Mouse (Mus musculus): ENCODE measurements at regions not wholly inside any gene's neighbourhood (a gene's known extent, or its start where the extent isn't known, plus 50 kb on each side); places are given as distances from the start of the nearest gene placed in this dataset.
"Not testable (repeated sequence)": the region's sequence is repeated elsewhere in the genome, so short reads cannot be mapped to it uniquely, and the experiment has no call there.

DNA sequence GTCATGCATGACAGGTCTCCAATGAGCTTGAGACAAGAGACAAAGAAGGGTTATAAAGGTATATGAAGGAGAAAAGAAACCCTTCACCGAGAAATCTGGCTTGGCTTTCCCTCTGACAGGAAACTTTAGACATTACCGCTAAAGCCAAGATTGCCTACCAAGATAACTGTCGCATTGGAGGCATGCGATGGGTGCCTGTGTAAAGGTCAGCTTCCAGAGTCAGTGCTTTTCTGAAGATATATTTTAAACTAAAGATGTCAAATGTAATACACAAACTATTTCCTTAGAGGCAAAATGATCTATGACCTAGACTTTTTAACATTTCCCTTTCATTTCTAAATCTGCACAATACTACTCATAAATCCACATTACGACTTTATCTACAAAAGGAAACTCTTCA is 135.6 kb downstream of the Akr1d1 start:
- 90% methylated on average over 5 of the region's 5 CpGs for WGBS

GRCm38 (mm10) chr6:37669407-37669806 is 139.4 kb downstream of the Akr1d1 start:
- no peaks in the 10 kb centered on the region; the same call in 1 of the 2 replicates for H3K9me3 ChIP-seq
- DNase-seq (ENCODE audit: extremely low spot score, low spot score), result no peak
- no peaks in the 10 kb centered on the region for H3K27me3 ChIP-seq (ENCODE audit: poor library complexity, severe bottlenecking)
- no peaks in the 10 kb centered on the region for H3K36me3 ChIP-seq (replicated peaks)
- WGBS, result 60% methylated on average over 2 of the region's 2 CpGs
- H3K4me3 ChIP-seq, result no peak overlapping the region
- H3K27ac ChIP-seq, result no peak overlapping the region
- H3K4me1 ChIP-seq, result no peaks in the 10 kb centered on the region

More for the DNA sequence above, 135.6 kb downstream of the Akr1d1 start:
- no peaks in the 10 kb centered on the region for H3K9me3 ChIP-seq
- no peaks in the 10 kb centered on the region for H3K4me1 ChIP-seq
- no peaks in the 10 kb centered on the region for H3K27me3 ChIP-seq (ENCODE audit: poor library complexity, severe bottlenecking)
- no peaks in the 10 kb centered on the region for H3K36me3 ChIP-seq (replicated peaks)
- DNase-seq (ENCODE audit: extremely low spot score, low spot score), result no peak
- H3K4me3 ChIP-seq, result no peak overlapping the region
- no peak overlapping the region for H3K27ac ChIP-seq

GRCm38 (mm10) chr6:37670701-37671100 is 140.7 kb downstream of the Akr1d1 start:
- no peaks in the 10 kb centered on the region; the same call in 1 of the 2 replicates for H3K9me3 ChIP-seq
- H3K4me1 ChIP-seq, result no peaks in the 10 kb centered on the region

DNA sequence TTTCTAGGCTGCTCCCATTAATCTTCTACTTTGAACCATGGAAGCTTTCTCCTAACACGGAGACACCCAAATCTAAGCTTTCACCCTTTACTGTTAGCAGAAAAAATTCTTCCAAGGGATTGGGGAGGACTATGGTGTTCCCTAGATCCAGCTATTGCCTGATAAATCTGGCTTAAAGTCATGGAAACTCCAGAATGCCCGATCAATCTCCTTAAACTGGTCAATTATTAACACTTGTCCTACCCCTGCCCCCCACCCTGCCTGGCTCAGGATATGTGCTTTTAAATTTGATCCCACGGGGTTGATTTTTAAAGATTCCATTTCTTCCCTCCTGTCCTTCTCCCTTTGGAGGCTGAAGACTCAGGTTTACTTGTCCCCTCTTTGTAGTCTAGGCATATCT is 149.9 kb downstream of the Akr1d1 start:
- Histone ChIP-seq H3K9me3 (no peaks in the 10 kb centered on the region), H3K27ac (no peak overlapping the region), H3K36me3 (replicated peaks) (no peaks in the 10 kb centered on the region), H3K4me1 (no peaks in the 10 kb centered on the region), H3K4me3 (no peak overlapping the region), H3K27me3 (ENCODE audit: poor library complexity, severe bottlenecking) (no peaks in the 10 kb centered on the region)
- 82% methylated on average over 3 of the region's 3 CpGs for WGBS
- DNase-seq (ENCODE audit: extremely low spot score, low spot score), result no peak

More at GRCm38 (mm10) chr6:37670701-37671100, 140.7 kb downstream of the Akr1d1 start:
- DNase-seq (ENCODE audit: extremely low spot score, low spot score), result no peak
- 86% methylated on average over 3 of the region's 3 CpGs for WGBS
- no peaks in the 10 kb centered on the region for H3K27me3 ChIP-seq (ENCODE audit: poor library complexity, severe bottlenecking)
- H3K27ac ChIP-seq, result no peak overlapping the region
- H3K4me3 ChIP-seq, result no peak overlapping the region
- H3K36me3 ChIP-seq (replicated peaks), result no peaks in the 10 kb centered on the region

- H3K36me3 ChIP-seq (replicated peaks); DNase-seq (ENCODE audit: extremely low spot score, low spot score); H3K27ac ChIP-seq; H3K9me3 ChIP-seq; H3K27me3 ChIP-seq (ENCODE audit: poor library complexity, severe bottlenecking); H3K4me3 ChIP-seq; H3K4me1 ChIP-seq: not testable (repeated sequence)
- whole genome bisulfite sequencing, result 93% methylated on average over 2 of the region's 2 CpGs
Measured at GRCm38 (mm10) chr6:37681331-37681730, 151.4 kb downstream of the Akr1d1 start.

GRCm38 (mm10) chr6:37686094-37686493 is 156.1 kb downstream of the Akr1d1 start:
- H3K27ac ChIP-seq, result no peak overlapping the region
- 96% methylated on average over 14 of the region's 14 CpGs for WGBS
- H3K36me3 ChIP-seq (replicated peaks), result no peaks in the 10 kb centered on the region
- H3K4me1 ChIP-seq, result peaks cover 12% of the 10 kb centered on the region
- DNase-seq (ENCODE audit: extremely low spot score, low spot score), result no peak
- H3K9me3 ChIP-seq, result peaks cover 5% of the 10 kb centered on the region
- no peaks in the 10 kb centered on the region for H3K27me3 ChIP-seq (ENCODE audit: poor library complexity, severe bottlenecking)
- H3K4me3 ChIP-seq, result no peak overlapping the region

DNA sequence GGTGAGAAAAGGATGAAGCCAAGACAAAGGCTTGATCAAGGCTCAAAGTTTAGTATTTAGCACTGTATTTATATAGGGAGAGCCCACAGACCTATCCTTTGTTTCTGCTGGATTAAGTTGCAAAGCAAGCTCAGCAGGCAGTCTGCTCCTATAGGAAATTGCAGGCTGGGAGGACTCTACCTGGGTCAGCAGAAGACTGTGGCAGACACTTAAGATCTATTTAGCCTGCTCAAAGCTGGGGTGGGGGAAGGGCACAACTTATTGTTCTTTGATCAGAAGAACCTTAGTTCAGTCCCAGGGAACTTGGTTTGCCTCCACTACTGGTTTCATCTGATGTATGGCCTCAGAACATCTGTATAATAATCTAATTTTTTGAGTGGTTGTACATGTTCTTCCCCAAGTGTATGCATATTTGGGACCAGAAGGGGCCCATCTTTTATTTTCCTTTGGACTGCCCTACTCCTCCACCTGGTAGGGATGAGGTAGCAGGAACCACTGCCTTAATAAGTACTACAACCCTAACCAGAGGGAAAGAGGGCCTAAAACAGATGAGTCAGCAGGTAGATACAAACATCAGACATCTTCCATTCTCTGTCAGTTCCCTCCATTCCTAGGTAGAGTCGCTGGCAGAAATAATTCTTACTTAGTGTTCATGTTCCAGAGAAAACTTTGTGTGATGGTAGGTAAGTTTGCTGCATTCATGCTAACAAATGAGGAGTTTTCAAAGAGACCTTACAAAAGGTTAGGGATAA is 159.1 kb downstream of the Akr1d1 start:
- peaks cover 5% of the 10 kb centered on the region for H3K9me3 ChIP-seq
- no peak overlapping the region for H3K4me3 ChIP-seq
- no peak overlapping the region for H3K27ac ChIP-seq
- H3K36me3 ChIP-seq (replicated peaks), result no peaks in the 10 kb centered on the region
- no peak for DNase-seq (ENCODE audit: extremely low spot score, low spot score)
- H3K27me3 ChIP-seq (ENCODE audit: poor library complexity, severe bottlenecking), result no peaks in the 10 kb centered on the region
- H3K4me1 ChIP-seq, result peaks cover 12% of the 10 kb centered on the region
- 26% methylated on average over 1 of the region's 1 CpGs for whole genome bisulfite sequencing

DNA sequence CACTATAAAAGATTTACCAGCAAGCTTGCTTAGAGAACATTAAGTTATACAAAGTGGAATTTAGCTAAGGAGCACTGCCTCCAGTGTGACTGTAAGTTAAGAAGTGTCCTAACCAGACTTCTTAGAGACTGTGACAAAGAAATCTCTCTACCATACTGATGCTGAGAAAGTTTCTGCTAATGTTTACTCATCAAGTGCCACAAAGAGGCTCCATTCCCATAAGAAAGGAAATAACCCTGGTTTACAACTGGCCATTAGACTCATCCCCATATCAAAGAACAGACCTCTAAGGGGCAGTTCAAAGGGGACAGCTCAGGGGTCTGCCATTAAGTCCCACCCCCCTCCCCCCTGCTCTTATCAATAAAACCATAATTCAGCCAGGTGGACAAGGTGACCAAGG is 159.7 kb downstream of the Akr1d1 start:
- Histone ChIP-seq H3K4me3 (no peak overlapping the region), H3K4me1 (peaks cover 12% of the 10 kb centered on the region), H3K36me3 (replicated peaks) (no peaks in the 10 kb centered on the region), H3K27ac (no peak overlapping the region), H3K27me3 (ENCODE audit: poor library complexity, severe bottlenecking) (no peaks in the 10 kb centered on the region), H3K9me3 (peaks cover 5% of the 10 kb centered on the region)
- DNase-seq (ENCODE audit: extremely low spot score, low spot score), result no peak

DNA sequence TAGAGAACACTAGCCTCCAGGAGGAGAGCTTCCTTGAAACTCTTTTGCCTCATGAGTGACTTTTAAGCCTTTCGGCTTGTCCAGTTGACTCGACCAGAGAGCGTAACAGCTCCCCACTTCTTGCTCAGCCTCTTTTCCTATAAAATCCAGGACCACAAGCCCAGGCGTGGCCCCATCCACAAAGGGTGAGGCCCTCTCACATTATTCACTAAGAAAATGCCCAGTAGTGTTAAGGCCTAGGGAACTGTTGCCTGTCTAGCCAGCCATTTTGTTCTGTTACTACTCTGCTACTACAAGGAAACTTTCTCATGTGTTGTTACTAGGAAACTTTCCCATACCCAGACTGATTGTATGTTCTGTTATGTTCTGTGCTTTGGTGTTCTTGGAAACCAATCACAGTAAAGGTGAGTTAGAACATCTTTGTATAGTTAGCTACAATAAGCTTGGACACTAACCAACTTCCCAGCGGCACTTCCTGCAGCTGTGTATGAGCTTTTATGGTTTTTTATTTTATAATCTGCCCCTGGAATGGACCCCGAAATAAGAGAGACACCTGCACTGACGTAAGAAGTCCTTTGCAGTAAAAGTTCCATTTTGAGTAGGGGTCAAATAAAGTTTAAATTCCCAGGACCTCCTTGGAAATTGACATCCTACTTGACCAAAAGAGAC is 162.1 kb downstream of the Akr1d1 start:
- Histone ChIP-seq H3K4me3 (no peak overlapping the region), H3K9me3 (peaks cover under 1% of the 10 kb centered on the region; the same call in 1 of the 2 replicates), H3K4me1 (peaks cover 12% of the 10 kb centered on the region), H3K27me3 (ENCODE audit: poor library complexity, severe bottlenecking) (no peaks in the 10 kb centered on the region), H3K27ac (no peak overlapping the region), H3K36me3 (replicated peaks) (no peaks in the 10 kb centered on the region)
- 90% methylated on average over 7 of the region's 7 CpGs for WGBS
- DNase-seq (ENCODE audit: extremely low spot score, low spot score), result no peak

- H3K4me3 ChIP-seq, result no peak overlapping the region
- H3K9me3 ChIP-seq, result no peaks in the 10 kb centered on the region
- H3K27ac ChIP-seq, result no peak overlapping the region
- H3K36me3 ChIP-seq (replicated peaks), result no peaks in the 10 kb centered on the region
- 80% methylated on average over 2 of the region's 2 CpGs for WGBS
- peaks cover 12% of the 10 kb centered on the region for H3K4me1 ChIP-seq
- no peak for DNase-seq (ENCODE audit: extremely low spot score, low spot score)
- H3K27me3 ChIP-seq (ENCODE audit: poor library complexity, severe bottlenecking), result no peaks in the 10 kb centered on the region
Measured at GRCm38 (mm10) chr6:37692758-37693157, 162.8 kb downstream of the Akr1d1 start.

DNA sequence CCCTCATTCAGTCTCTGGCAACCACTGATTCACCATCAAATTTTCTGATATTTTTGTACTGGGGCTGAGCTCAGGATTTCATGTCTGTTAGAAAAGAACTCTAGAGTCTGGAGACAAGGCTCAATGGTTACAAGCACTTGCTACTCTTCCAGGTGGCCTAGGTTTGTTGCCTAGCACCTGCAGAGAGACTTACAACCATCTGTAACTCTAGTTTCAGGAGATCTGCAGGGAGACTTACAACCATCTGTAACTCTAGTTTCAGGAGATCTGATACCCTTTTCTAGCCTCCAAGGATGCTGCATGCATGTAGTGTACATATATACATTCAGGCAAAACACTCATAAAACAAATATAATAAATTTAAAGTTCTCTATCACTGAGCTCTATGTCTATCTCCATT is 166.1 kb downstream of the Akr1d1 start:
- no peaks in the 10 kb centered on the region for H3K9me3 ChIP-seq
- H3K4me1 ChIP-seq, result no peaks in the 10 kb centered on the region
- no peak for DNase-seq (ENCODE audit: extremely low spot score, low spot score)

GRCm38 (mm10) chr6:37703946-37704345 is 166.7 kb upstream of the Trim24 start:
- no peak overlapping the region for H3K27ac ChIP-seq
- WGBS, result 98% methylated on average over 2 of the region's 2 CpGs
- H3K4me1 ChIP-seq, result no peaks in the 10 kb centered on the region
- H3K9me3 ChIP-seq, result peaks cover 5% of the 10 kb centered on the region; the same call in 1 of the 2 replicates
- H3K27me3 ChIP-seq (ENCODE audit: poor library complexity, severe bottlenecking), result no peaks in the 10 kb centered on the region
- DNase-seq (ENCODE audit: extremely low spot score, low spot score), result no peak
- H3K4me3 ChIP-seq, result no peak overlapping the region
- H3K36me3 ChIP-seq (replicated peaks), result no peaks in the 10 kb centered on the region

More for the DNA sequence above, 166.1 kb downstream of the Akr1d1 start:
- no peak overlapping the region for H3K27ac ChIP-seq
- H3K4me3 ChIP-seq, result no peak overlapping the region
- no peaks in the 10 kb centered on the region for H3K36me3 ChIP-seq (replicated peaks)
- no peaks in the 10 kb centered on the region for H3K27me3 ChIP-seq (ENCODE audit: poor library complexity, severe bottlenecking)

DNA sequence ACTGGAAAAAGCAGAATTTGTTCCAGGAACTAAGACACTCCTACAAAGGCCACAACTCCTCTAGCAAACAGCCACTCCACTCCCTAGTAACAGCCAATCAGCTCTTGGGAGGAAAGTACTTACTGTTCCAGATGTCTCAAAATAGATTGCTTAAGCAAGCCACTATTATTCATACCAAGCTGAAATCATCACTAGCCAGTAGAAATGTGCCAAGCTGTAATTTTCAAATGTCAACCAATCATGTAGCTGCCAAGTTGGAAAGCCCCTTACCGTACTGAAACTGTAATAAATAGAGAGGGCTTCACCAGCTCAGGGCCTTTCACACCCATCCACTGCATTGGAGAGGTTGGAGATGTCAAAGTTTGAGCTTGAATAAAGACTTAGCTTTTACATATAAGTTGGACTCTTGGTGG is 164.9 kb upstream of the Trim24 start:
- Histone ChIP-seq H3K4me1 (no peaks in the 10 kb centered on the region), H3K4me3 (no peak overlapping the region), H3K9me3 (peaks cover 5% of the 10 kb centered on the region; the same call in 1 of the 2 replicates), H3K27me3 (ENCODE audit: poor library complexity, severe bottlenecking) (no peaks in the 10 kb centered on the region), H3K27ac (no peak overlapping the region), H3K36me3 (replicated peaks) (no peaks in the 10 kb centered on the region)
- DNase-seq (ENCODE audit: extremely low spot score, low spot score), result no peak
- WGBS, result 91% methylated on average over 1 of the region's 1 CpGs

Data from forebrain, embryonic 10.5 days (tissue).